Comparison of ENCODE assay signal across 20 mouse cellular contexts in the genomic region with DNA sequence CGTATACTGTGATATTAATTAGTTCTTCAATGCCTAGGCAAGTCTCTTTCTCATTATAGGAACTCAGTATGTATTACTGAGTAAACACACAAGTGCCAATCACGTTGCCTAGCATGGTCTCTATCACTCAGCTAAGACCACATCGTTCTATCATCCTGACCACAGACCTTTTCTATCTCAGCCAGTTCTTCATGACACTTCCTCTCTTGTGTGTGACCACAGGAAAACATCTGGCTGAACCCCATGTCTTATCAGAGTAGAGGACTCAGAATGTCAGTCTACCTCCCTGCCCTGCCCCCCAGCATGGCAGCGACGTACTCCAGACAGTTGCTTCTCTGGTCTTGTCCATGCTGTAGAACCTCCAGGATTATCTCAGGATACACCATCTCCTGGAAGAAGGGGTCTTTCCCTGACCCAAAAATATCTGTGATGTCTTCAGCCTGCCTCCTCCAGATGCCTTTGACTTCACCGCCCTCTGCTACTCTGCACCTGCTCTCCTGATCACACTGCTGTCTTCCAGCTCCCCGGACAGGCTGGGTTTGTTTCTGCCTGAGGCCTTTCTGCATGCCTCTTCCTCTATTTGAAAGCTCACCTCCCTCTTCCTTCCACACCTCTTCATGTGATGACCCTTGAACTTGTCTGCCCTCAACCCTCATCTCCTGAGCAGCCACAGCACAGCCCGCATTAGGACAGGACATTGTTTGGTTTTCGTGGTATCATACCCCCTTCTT.
A peak's percentile ranks its signal among the peaks of the same experiment; 100 is the strongest.
DNase-seq lines count a peak whose midpoint lies in the region; ATAC-seq and TF ChIP-seq lines count a peak whose summit lies in the region.
"Had no signal": no experiment of that assay in that cellular context is flagged by ENCODE, and none has a peak within 500 bp of the region (broad histone marks: within the 10 kb centered on the region; RNA-seq: fewer than 3 reads in every experiment).

No protein-coding gene starts in this region.

- DNase-seq in thymus, postnatal 0 days (ENCODE audit: low spot score): peak; percentile 4
- no peak for DNase-seq in thymus, postnatal 36 days
- DNase-seq in brain, adult 2 months (ENCODE audit: low read depth, low spot score): peak; percentile 1
- no peak for DNase-seq in left cerebral cortex, postnatal 14 days (ENCODE audit: low spot score in 2 of 2)
- DNase-seq in midbrain, embryonic 10.5 days (ENCODE audit: low spot score): no peak
- DNase-seq in left cerebral cortex, adult 2 months (ENCODE audit: extremely low spot score in 1 of 2, low spot score in 2 of 2): no peak
- DNase-seq: adrenal gland, postnatal 14 days; cerebellum, adult 9-10 months; heart, postnatal 10 days; liver, embryonic 13.5 days; lung, embryonic 14.5 days; lung, postnatal 36 days had no signal

- intact Hi-C loops in left cerebral cortex, postnatal 14 days (cut with DNase I): no loop called here
- intact Hi-C loops in left cerebral cortex, adult 2 months (cut with DNase I): no loop called here

- no peak overlapping the region for H3K9ac ChIP-seq in liver, embryonic 12.5 days
- H3K9ac ChIP-seq: embryonic facial prominence, embryonic 12.5 days; heart, embryonic 12.5 days; kidney, embryonic 15.5 days; liver, embryonic 13.5 days; lung, embryonic 14.5 days; midbrain, embryonic 12.5 days had no signal

- TF ChIP-seq CTCF in left cerebral cortex, adult 2 months (IDR thresholded peaks at IDR 0.05): no peak

- H3K27me3 ChIP-seq in liver, embryonic 12.5 days (replicated peaks): no peaks in the 10 kb centered on the region
- no peaks in the 10 kb centered on the region for H3K27me3 ChIP-seq in midbrain, embryonic 10.5 days (ENCODE audit: low read depth, poor library complexity, severe bottlenecking)
- H3K27me3 ChIP-seq: embryonic facial prominence, embryonic 12.5 days; heart, embryonic 12.5 days; kidney, embryonic 15.5 days; liver, embryonic 13.5 days; midbrain, embryonic 12.5 days had no signal

- H3K4me3 ChIP-seq in liver, embryonic 12.5 days: no peak overlapping the region
- H3K4me3 ChIP-seq in midbrain, embryonic 10.5 days: no peak overlapping the region
- no peak overlapping the region for H3K4me3 ChIP-seq in left cerebral cortex, adult 2 months
- H3K4me3 ChIP-seq: embryonic facial prominence, embryonic 12.5 days; heart, embryonic 12.5 days; kidney, embryonic 15.5 days; liver, embryonic 13.5 days; midbrain, embryonic 12.5 days had no signal

- no peaks in the 10 kb centered on the region for H3K9me3 ChIP-seq in liver, embryonic 12.5 days (replicated peaks)
- no peaks in the 10 kb centered on the region for H3K9me3 ChIP-seq in midbrain, embryonic 10.5 days (replicated peaks)
- H3K9me3 ChIP-seq: embryonic facial prominence, embryonic 12.5 days; heart, embryonic 12.5 days; kidney, embryonic 15.5 days; liver, embryonic 13.5 days; midbrain, embryonic 12.5 days had no signal

- WGBS in liver, embryonic 12.5 days (ENCODE audit: insufficient replicate concordance): 12% methylated on average over 9 of the region's 9 CpGs
- WGBS in midbrain, embryonic 10.5 days: 87% methylated on average over 9 of the region's 9 CpGs

- no peaks in the 10 kb centered on the region for H3K36me3 ChIP-seq in liver, embryonic 12.5 days
- H3K36me3 ChIP-seq in midbrain, embryonic 10.5 days: no peaks in the 10 kb centered on the region
- H3K36me3 ChIP-seq: embryonic facial prominence, embryonic 12.5 days; heart, embryonic 12.5 days; kidney, embryonic 15.5 days; liver, embryonic 13.5 days; midbrain, embryonic 12.5 days had no signal

- H3K27ac ChIP-seq in liver, embryonic 12.5 days: no peak overlapping the region
- no peak overlapping the region for H3K27ac ChIP-seq in midbrain, embryonic 10.5 days (replicated peaks)
- H3K27ac ChIP-seq in left cerebral cortex, adult 2 months: no peak overlapping the region
- H3K27ac ChIP-seq: embryonic facial prominence, embryonic 12.5 days; hindbrain, postnatal 0 days; kidney, embryonic 15.5 days; liver, embryonic 13.5 days; midbrain, embryonic 12.5 days; stomach, postnatal 0 days had no signal

- no peak overlapping the region for H3K4me2 ChIP-seq in liver, embryonic 12.5 days
- H3K4me2 ChIP-seq: embryonic facial prominence, embryonic 12.5 days; heart, embryonic 12.5 days; kidney, embryonic 15.5 days; liver, embryonic 13.5 days; lung, embryonic 14.5 days; midbrain, embryonic 12.5 days had no signal

- no peaks in the 10 kb centered on the region for H3K4me1 ChIP-seq in liver, embryonic 12.5 days
- no peaks in the 10 kb centered on the region for H3K4me1 ChIP-seq in midbrain, embryonic 10.5 days
- H3K4me1 ChIP-seq: liver, embryonic 13.5 days; midbrain, embryonic 12.5 days had no signal

- 0 out of 2 replicates have a peak, but pooled peaks have one; percentile 27 for ATAC-seq in liver, embryonic 12.5 days
- ATAC-seq: hindbrain, postnatal 0 days; intestine, embryonic 16.5 days had no signal

Comparison
In these comparisons a context has a peak if more than half of its experiments do, and no peak if none do; other contexts are left out.
1. DNase-seq: peak in thymus, postnatal 0 days (single experiment) and brain, adult 2 months (single experiment); none in thymus, postnatal 36 days (0 of 2), left cerebral cortex, postnatal 14 days (0 of 2), midbrain, embryonic 10.5 days (single experiment) and left cerebral cortex, adult 2 months (0 of 2).